Mouse (Mus musculus): Measurements from ENCODE around the gene 4933430I17Rik.

DNA sequence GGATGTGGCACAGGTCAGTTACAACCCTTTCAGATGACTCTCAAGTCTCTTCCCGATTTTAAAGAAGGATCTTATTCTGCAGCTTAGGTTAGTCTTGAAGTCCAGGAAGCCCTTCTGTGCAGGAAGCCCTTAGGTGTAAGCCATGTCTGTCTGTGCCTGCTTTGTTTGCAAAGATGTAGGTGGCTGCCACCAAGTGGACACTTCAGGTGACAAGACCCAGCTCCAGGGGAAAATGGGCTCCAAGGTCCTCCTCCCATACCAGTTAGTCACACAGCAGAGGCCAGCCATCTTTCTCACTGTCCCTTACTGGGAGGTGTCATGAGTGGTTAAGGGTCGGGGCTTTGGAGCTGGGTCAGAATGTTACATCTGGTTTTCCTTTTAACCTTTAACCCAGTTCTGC, 18.4 kb upstream of the 4933430I17Rik start:
- peak; percentile 65 for TF ChIP-seq CTCF (conservative IDR thresholded peaks at IDR 0.05; ENCODE audit: insufficient read depth, insufficient read length, low read depth, low read length)
- no peak for TF ChIP-seq POLR2A (IDR thresholded peaks at IDR 0.05; ENCODE audit: low read depth, low read length)
